Mouse (Mus musculus): ENCODE measurements at regions not wholly inside any gene's neighbourhood (a gene's known extent, or its start where the extent isn't known, plus 50 kb on each side); places are given as distances from the start of the nearest gene placed in this dataset.

GRCm38 (mm10) chr5:39040467-39040866 lies 163.9 kb upstream of the Clnk start:
- no peak for DNase-seq (ENCODE audit: low spot score in 2 of 2)

- DNase-seq (ENCODE audit: low spot score in 2 of 2): no peak
Observed at GRCm38 (mm10) chr5:39023241-39023640, 146.6 kb upstream of the Clnk start.

DNA sequence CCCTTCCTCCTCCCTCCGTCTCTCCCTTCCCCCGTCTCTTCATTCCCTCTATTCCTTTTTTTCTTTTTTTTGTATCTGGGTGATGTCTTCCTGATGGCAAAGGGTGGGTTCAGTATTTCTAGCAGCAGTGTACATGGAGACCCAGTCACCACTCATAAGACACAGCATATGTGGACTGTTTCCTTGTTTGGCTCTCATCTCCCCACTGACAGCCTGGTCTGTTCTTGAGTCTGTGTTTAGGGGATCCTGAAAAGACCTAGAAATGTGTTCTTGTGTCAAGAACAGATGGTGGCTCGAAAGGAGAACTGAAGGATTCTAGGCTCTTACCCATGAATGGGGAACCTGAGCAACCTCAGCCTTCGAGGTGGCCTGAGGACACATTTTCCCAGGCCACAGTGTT lies 124.0 kb upstream of the Clnk start:
- DNase-seq (ENCODE audit: low spot score in 2 of 2): no peak

GRCm38 (mm10) chr5:38999700-39000099 lies 123.1 kb upstream of the Clnk start:
- no peak for DNase-seq (ENCODE audit: low spot score in 2 of 2)

- no peak for DNase-seq (ENCODE audit: low spot score in 2 of 2)
Observed at GRCm38 (mm10) chr5:38972397-38973159, 96.0 kb upstream of the Clnk start.

DNA sequence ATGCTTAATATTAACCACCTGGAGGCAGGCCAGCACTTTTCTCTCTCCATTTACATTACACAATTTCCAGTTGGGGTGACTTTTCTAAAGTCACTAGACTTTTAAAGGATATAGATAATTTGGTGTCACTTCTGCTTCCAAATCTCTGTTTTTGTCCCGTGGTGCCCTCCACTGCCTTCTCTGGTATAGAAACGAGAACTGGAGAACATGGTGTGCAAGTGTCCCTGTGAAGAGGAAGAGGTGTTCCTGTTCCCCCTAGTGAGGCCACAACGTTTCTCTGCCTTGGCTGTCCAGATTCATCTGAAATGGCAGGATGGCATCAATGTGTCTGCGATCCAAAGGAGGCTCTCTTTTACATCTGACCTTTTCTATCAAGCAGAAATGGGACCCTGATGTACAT lies 93.9 kb upstream of the Clnk start:
- DNase-seq (ENCODE audit: low spot score in 2 of 2): no peak

DNA sequence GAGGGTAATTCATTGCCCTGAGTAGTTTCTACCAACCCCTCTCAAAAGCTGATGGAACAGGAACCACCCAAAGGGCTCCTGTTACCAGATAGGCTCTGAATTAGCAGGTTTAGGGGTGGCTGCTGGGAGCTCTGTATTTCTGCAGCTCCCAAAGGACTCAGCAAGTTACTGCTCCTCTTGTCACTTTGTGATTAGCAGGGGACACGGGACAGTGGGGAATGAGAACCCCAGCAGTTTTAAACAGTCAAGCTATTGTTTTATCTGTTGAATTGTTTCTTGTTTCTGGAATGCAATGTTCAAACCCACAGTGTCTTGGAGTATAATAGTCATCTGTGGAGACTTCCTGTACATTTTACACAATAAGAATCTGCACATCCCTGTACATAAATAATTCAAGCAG lies 90.4 kb upstream of the Clnk start:
- DNase-seq (ENCODE audit: low spot score in 2 of 2): no peak

DNA sequence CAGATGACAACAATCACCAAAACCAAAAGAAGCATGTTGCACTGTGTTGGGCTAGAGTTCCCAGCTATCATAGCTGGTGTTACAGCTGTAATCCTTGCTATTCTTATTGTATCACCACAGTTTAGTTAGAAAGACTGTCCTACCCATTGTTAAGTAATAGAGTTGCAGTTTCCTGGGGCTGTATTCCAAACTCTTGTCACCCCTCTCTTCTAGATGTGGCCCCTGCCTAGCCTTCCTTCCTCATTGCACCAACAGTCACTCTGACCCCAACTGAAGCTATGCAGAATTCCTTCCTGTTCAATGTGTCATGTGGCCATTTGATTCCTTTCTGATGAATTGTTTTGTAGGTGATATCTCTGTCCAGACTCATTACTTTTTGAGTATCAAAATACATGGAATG lies 87.8 kb upstream of the Clnk start:
- DNase-seq (ENCODE audit: low spot score in 2 of 2): no peak

- no peak for DNase-seq (ENCODE audit: low spot score in 2 of 2)
Observed at GRCm38 (mm10) chr5:38950520-38951288, 74.1 kb upstream of the Clnk start.

- no peak for DNase-seq (ENCODE audit: low spot score in 2 of 2)
Observed at GRCm38 (mm10) chr5:38945903-38946686, 69.5 kb upstream of the Clnk start.

- DNase-seq (ENCODE audit: low spot score in 2 of 2): no peak
Observed at GRCm38 (mm10) chr5:38932382-38933079, 55.9 kb upstream of the Clnk start.

DNA sequence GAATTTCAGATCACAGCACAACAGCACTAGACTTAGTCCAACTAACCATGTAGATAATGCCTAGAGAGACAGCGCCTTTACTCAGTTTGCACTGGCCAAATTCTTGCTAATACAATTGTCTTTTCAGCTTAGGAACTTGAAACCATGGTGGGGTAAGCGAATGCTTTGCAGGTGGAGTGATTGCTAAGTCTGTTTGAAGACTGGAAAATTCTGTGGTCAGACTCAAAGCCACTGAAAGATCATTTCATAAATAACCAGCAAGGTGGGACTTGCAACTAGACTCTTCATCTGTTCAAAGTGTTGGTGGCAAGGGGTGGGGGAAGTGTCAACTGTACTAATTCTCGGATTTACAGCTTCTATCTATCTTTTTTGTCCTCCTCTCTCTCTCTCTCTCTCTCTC lies 50.4 kb upstream of the Clnk start:
- DNase-seq (ENCODE audit: low spot score in 2 of 2): no peak

Data from frontal cortex, postnatal 14 days (tissue).